Mouse (Mus musculus): ENCODE data around the gene Prkx. TPM values are rescaled to one million over a fixed set of nuclear protein-coding genes. Genes with fewer than 3 reads are reported as not detected.
A peak's percentile ranks its signal among the peaks of the same experiment; 100 is the strongest.

Gene Prkx
- 16.9 and 17.7 TPM in 2 replicates for polyA plus RNA-seq (2014; fragmentation: Nextera tagmentation; extraction: Ambion mirVana)

- DNase-seq (ENCODE audit: low spot score) = no peak
- peak; percentile 80 for ATAC-seq (replicated peaks; ENCODE audit: low FRiP score)
- no peaks in the 10 kb centered on the region for H3K27me3 ChIP-seq (ENCODE audit: control insufficient read depth, insufficient read depth, low read length)
- 22% methylated on average over 17 of the region's 19 CpGs for WGBS
- H3K9ac ChIP-seq (ENCODE audit: low read length) = peak within 1 kb of the TSS; percentile 56
- H3K27ac ChIP-seq (ENCODE audit: low read depth, low read length) = 0 out of 2 replicates have a peak within 1 kb of the TSS, but pooled peaks have one; percentile 31
- no peaks in the 10 kb centered on the region for H3K9me3 ChIP-seq (ENCODE audit: control insufficient read depth, low read length)
- no peaks in the 10 kb centered on the region for H3K4me1 ChIP-seq (replicated peaks; ENCODE audit: control insufficient read depth, insufficient read depth, low read length)
- no peaks in the 10 kb centered on the region for H3K36me3 ChIP-seq (ENCODE audit: control insufficient read depth, insufficient read depth, low read length)
- H3K4me3 ChIP-seq (ENCODE audit: low read depth, low read length) = peak within 1 kb of the TSS; percentile 51
- peak within 1 kb of the TSS; percentile 64 for H3K4me2 ChIP-seq (ENCODE audit: low read depth, low read length, severe bottlenecking)
Observed at GRCm38 (mm10) chrX:77796238-77796835, at the start of gene Prkx. TSS of gene Prkx (minus strand) at chrX:77796278.

DNA sequence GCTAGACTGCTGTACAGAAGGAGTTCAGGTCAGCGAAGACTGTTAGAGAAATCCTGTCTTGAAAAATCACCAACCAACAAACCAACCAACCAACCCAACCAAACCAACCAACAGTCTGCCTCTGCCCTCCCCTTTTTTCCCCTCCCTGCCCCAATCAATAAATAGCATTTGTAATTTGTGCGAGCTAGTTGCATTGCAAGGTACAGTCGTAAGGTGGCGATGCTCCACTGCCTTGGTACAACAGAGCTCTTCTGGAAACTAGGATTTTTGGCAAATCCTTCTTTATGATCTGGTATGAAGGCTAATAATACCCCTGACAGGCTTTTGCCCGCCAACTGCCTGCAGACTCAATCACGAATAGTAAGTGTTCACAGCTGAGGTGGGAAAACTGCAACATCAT, 16.0 kb upstream of the Prkx start:
- Histone ChIP-seq H3K9me3 (ENCODE audit: control insufficient read depth, low read length) (no peaks in the 10 kb centered on the region), H3K27me3 (ENCODE audit: control insufficient read depth, insufficient read depth, low read length) (no peaks in the 10 kb centered on the region), H3K4me2 (ENCODE audit: low read depth, low read length, severe bottlenecking) (no peak overlapping the region), H3K27ac (ENCODE audit: low read depth, low read length) (no peak overlapping the region), H3K36me3 (ENCODE audit: control insufficient read depth, insufficient read depth, low read length) (no peaks in the 10 kb centered on the region), H3K4me1 (replicated peaks; ENCODE audit: control insufficient read depth, insufficient read depth, low read length) (no peaks in the 10 kb centered on the region), H3K4me3 (ENCODE audit: low read depth, low read length) (no peak overlapping the region), H3K9ac (ENCODE audit: low read length) (no peak overlapping the region)
- no peak for ATAC-seq (replicated peaks; ENCODE audit: low FRiP score)
- no peak for DNase-seq (ENCODE audit: low spot score)
- 58% methylated on average over 6 of the region's 6 CpGs for WGBS

DNA sequence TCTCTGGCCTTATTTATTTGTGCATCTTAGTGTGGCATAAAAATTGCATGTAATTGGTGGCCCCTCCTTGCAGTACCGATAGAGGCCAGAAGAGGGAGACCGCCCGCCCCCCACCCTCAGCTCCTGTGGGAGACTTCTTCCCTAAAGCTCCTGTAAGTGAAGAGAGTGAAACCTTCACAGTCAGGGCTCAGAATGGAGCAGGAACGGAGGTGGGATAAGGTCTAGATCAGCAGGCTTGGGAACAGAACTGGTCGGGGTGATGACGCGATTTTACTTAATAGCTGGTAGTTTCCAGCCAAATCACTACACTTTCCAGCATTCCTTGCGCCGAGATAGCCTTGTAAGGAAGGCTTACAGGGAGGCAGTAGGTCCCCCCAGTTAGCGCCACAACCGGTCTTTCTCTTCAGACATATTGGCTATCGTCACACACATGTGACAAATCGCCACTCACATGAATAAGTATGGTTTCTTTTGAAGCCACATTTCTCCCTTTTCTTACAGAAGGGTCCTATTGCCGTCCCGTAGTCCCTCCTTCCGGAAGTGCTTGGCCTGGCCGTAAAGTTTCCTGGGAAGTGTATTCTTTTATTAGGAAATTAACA, 14.6 kb upstream of the Prkx start:
- Histone ChIP-seq H3K4me3 (ENCODE audit: low read depth, low read length) (peak overlapping the region; percentile 30), H3K9me3 (ENCODE audit: control insufficient read depth, low read length) (no peaks in the 10 kb centered on the region), H3K4me1 (replicated peaks; ENCODE audit: control insufficient read depth, insufficient read depth, low read length) (no peaks in the 10 kb centered on the region), H3K9ac (ENCODE audit: low read length) (0 out of 2 replicates have a peak overlapping the region, but pooled peaks have one; percentile 8), H3K4me2 (ENCODE audit: low read depth, low read length, severe bottlenecking) (peak overlapping the region; percentile 39; the same call in 1 of the 2 replicates), H3K27me3 (ENCODE audit: control insufficient read depth, insufficient read depth, low read length) (no peaks in the 10 kb centered on the region), H3K27ac (ENCODE audit: low read depth, low read length) (no peak overlapping the region), H3K36me3 (ENCODE audit: control insufficient read depth, insufficient read depth, low read length) (no peaks in the 10 kb centered on the region)
- ATAC-seq (replicated peaks; ENCODE audit: low FRiP score) = peak; percentile 85
- DNase-seq (ENCODE audit: low spot score) = peak; percentile 74
- 24% methylated on average over 17 of the region's 17 CpGs for WGBS

DNA sequence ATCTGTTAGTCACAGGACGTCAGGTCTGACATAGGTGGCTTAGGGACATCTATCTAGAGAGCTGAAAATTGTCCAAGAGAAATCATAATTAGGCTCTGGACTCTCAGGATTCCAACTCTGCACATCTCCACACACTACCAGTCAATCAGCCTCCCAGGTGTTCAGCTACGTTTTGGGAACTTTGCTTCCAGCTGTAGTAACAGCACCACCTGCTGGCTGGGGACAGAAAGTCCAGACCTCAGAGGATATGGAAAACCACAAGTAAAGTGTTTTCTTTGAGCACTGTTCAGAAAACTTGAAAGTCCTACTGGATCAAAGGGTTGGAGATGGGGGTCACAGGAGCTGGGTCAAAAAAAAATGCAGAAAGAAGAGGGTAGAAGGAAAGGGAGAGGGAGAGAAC, 12.5 kb upstream of the Prkx start:
- Histone ChIP-seq H3K27me3 (ENCODE audit: control insufficient read depth, insufficient read depth, low read length) (no peaks in the 10 kb centered on the region), H3K4me2 (ENCODE audit: low read depth, low read length, severe bottlenecking) (no peak overlapping the region), H3K36me3 (ENCODE audit: control insufficient read depth, insufficient read depth, low read length) (no peaks in the 10 kb centered on the region), H3K9ac (ENCODE audit: low read length) (no peak overlapping the region), H3K4me1 (replicated peaks; ENCODE audit: control insufficient read depth, insufficient read depth, low read length) (no peaks in the 10 kb centered on the region), H3K27ac (ENCODE audit: low read depth, low read length) (no peak overlapping the region), H3K4me3 (ENCODE audit: low read depth, low read length) (no peak overlapping the region), H3K9me3 (ENCODE audit: control insufficient read depth, low read length) (no peaks in the 10 kb centered on the region)
- ATAC-seq (replicated peaks; ENCODE audit: low FRiP score) (no peak), DNase-seq (ENCODE audit: low spot score) (peak; percentile 50)
- 22% methylated on average over 2 of the region's 2 CpGs for WGBS

GRCm38 (mm10) chrX:77802293-77802692, 6.2 kb upstream of the Prkx start:
- H3K4me2 ChIP-seq (ENCODE audit: low read depth, low read length, severe bottlenecking) = no peak overlapping the region
- ATAC-seq (replicated peaks; ENCODE audit: low FRiP score) (no peak), DNase-seq (ENCODE audit: low spot score) (no peak)
- H3K4me3 ChIP-seq (ENCODE audit: low read depth, low read length) = no peak overlapping the region
- H3K27me3 ChIP-seq (ENCODE audit: control insufficient read depth, insufficient read depth, low read length) = no peaks in the 10 kb centered on the region
- 85% methylated on average over 2 of the region's 2 CpGs for WGBS
- no peak overlapping the region for H3K27ac ChIP-seq (ENCODE audit: low read depth, low read length)
- no peaks in the 10 kb centered on the region for H3K9me3 ChIP-seq (ENCODE audit: control insufficient read depth, low read length)
- no peaks in the 10 kb centered on the region for H3K4me1 ChIP-seq (replicated peaks; ENCODE audit: control insufficient read depth, insufficient read depth, low read length)
- no peak overlapping the region for H3K9ac ChIP-seq (ENCODE audit: low read length)
- H3K36me3 ChIP-seq (ENCODE audit: control insufficient read depth, insufficient read depth, low read length) = no peaks in the 10 kb centered on the region

DNA sequence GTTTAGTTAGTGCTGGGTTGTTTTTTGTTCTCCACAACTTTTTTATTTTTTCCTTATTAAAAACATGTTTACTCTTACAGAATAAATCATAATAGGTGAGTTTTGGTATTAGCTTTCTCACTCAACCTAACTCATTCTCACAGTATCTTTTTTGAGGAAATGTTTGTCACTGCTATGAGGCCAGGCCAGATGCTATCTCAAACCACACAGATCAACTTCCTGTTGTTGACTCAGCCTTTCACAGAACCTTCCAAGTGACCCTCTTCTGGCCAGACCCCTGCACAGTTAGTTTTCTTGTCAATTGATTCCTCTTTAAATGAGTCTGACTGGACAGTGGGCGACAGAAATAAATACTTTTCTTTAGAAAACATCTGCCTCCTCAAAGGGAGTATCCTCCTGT, 5.5 kb upstream of the Prkx start:
- Histone ChIP-seq H3K4me2 (ENCODE audit: low read depth, low read length, severe bottlenecking) (no peak overlapping the region), H3K9me3 (ENCODE audit: control insufficient read depth, low read length) (no peaks in the 10 kb centered on the region), H3K4me1 (replicated peaks; ENCODE audit: control insufficient read depth, insufficient read depth, low read length) (no peaks in the 10 kb centered on the region), H3K27ac (ENCODE audit: low read depth, low read length) (no peak overlapping the region), H3K9ac (ENCODE audit: low read length) (no peak overlapping the region), H3K36me3 (ENCODE audit: control insufficient read depth, insufficient read depth, low read length) (no peaks in the 10 kb centered on the region), H3K27me3 (ENCODE audit: control insufficient read depth, insufficient read depth, low read length) (no peaks in the 10 kb centered on the region), H3K4me3 (ENCODE audit: low read depth, low read length) (no peak overlapping the region)
- 80% methylated on average over 1 of the region's 1 CpGs for WGBS
- DNase-seq (ENCODE audit: low spot score) (no peak), ATAC-seq (replicated peaks; ENCODE audit: low FRiP score) (no peak)

DNA sequence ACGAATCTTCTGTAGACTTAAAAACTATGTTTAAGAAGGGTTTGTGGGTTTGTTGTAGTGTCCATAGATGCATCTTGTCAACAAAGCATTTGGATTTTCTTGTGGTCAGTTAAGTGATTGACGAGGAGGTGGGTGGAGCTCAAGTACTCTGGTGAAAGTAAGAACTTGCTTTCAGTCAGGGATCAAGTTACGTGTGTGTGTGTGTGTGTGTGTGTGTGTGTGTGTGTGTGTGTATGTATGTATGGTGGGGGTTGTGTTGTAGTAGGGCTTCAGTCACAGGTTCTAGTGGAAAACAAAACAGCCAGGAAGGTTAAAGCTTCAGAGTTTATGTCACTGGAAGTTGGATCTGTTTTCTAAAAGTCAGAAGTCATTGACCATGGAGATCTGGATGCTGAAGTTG, 3.5 kb upstream of the Prkx start:
- H3K9ac ChIP-seq (ENCODE audit: low read length) = no peak overlapping the region
- no peaks in the 10 kb centered on the region for H3K9me3 ChIP-seq (ENCODE audit: control insufficient read depth, low read length)
- no peak overlapping the region for H3K4me3 ChIP-seq (ENCODE audit: low read depth, low read length)
- no peak overlapping the region for H3K27ac ChIP-seq (ENCODE audit: low read depth, low read length)
- no peaks in the 10 kb centered on the region for H3K36me3 ChIP-seq (ENCODE audit: control insufficient read depth, insufficient read depth, low read length)
- WGBS = 72% methylated on average over 3 of the region's 3 CpGs
- H3K27me3 ChIP-seq (ENCODE audit: control insufficient read depth, insufficient read depth, low read length) = no peaks in the 10 kb centered on the region
- ATAC-seq (replicated peaks; ENCODE audit: low FRiP score) = no peak
- no peak overlapping the region for H3K4me2 ChIP-seq (ENCODE audit: low read depth, low read length, severe bottlenecking)
- H3K4me1 ChIP-seq (replicated peaks; ENCODE audit: control insufficient read depth, insufficient read depth, low read length) = no peaks in the 10 kb centered on the region
- DNase-seq (ENCODE audit: low spot score) = no peak

- no peaks in the 10 kb centered on the region for H3K9me3 ChIP-seq (ENCODE audit: control insufficient read depth, low read length)
- no peak overlapping the region for H3K27ac ChIP-seq (ENCODE audit: low read depth, low read length)
- no peak overlapping the region for H3K4me2 ChIP-seq (ENCODE audit: low read depth, low read length, severe bottlenecking)
- H3K27me3 ChIP-seq (ENCODE audit: control insufficient read depth, insufficient read depth, low read length) = no peaks in the 10 kb centered on the region
- H3K9ac ChIP-seq (ENCODE audit: low read length) = no peak overlapping the region
- no peaks in the 10 kb centered on the region for H3K4me1 ChIP-seq (replicated peaks; ENCODE audit: control insufficient read depth, insufficient read depth, low read length)
- H3K36me3 ChIP-seq (ENCODE audit: control insufficient read depth, insufficient read depth, low read length) = no peaks in the 10 kb centered on the region
- no peak overlapping the region for H3K4me3 ChIP-seq (ENCODE audit: low read depth, low read length)
- ATAC-seq (replicated peaks; ENCODE audit: low FRiP score) (no peak), DNase-seq (ENCODE audit: low spot score) (no peak)
Observed at GRCm38 (mm10) chrX:77797801-77798200, 1.7 kb upstream of the Prkx start.

DNA sequence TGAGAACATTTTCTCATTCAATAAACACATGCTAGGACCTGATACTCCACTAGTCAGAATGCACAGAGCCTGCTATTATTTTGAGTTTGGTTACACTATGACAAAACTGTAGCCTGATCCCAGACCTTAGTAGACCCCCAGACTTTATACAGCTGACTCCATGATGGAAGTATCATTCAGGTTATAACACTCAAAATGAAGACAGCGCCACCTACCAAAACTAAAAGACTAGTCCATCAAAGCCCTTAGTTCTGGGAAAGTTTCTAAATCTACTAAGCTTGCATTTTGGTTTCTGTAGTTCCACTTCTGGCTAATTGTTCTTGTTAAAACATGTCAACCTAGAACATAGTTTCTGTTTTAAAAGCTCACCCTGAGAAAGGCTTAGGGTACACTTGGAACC, 838 bp upstream of the Prkx start:
- no peak overlapping the region for H3K4me2 ChIP-seq (ENCODE audit: low read depth, low read length, severe bottlenecking)
- H3K4me3 ChIP-seq (ENCODE audit: low read depth, low read length) = no peak overlapping the region
- no peaks in the 10 kb centered on the region for H3K4me1 ChIP-seq (replicated peaks; ENCODE audit: control insufficient read depth, insufficient read depth, low read length)
- ATAC-seq (replicated peaks; ENCODE audit: low FRiP score) (no peak), DNase-seq (ENCODE audit: low spot score) (no peak)
- no peak overlapping the region for H3K9ac ChIP-seq (ENCODE audit: low read length)
- no peak overlapping the region for H3K27ac ChIP-seq (ENCODE audit: low read depth, low read length)
- no peaks in the 10 kb centered on the region for H3K9me3 ChIP-seq (ENCODE audit: control insufficient read depth, low read length)
- no peaks in the 10 kb centered on the region for H3K36me3 ChIP-seq (ENCODE audit: control insufficient read depth, insufficient read depth, low read length)
- 65% methylated on average over 1 of the region's 1 CpGs for WGBS
- H3K27me3 ChIP-seq (ENCODE audit: control insufficient read depth, insufficient read depth, low read length) = no peaks in the 10 kb centered on the region

Data from forebrain, embryonic 11.5 days (tissue).